ENCODE assay signal across 17 mouse cellular contexts in the genomic region with DNA sequence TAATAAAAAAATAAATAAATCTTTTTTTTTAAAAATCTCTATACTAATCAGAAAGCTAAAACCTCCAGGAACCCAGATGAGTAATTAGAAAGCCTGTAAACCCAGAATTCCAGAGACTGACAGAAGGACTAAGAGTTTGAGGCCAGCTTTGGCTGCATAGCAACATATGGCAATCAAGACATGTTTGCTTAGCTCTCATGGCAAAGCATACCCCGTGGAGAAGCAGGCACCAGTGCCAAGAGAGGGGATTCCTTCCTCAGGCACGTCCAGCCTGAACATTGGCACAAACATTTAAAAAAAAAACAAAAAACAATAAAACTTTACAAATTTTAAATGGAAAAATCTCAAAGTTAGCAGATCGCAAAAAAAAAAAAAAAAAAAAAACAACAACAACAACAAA. TPM values are rescaled to one million over a fixed set of nuclear protein-coding genes. Genes with fewer than 3 reads are reported as not detected.
A peak's percentile ranks its signal among the peaks of the same experiment; 100 is the strongest.
DNase-seq lines count a peak whose midpoint lies in the region; ATAC-seq and TF ChIP-seq lines count a peak whose summit lies in the region.
"Had no signal": no experiment of that assay in that cellular context is flagged by ENCODE, and none has a peak within 500 bp of the region (broad histone marks: within the 10 kb centered on the region; RNA-seq: fewer than 3 reads in every experiment).

No protein-coding gene starts in this region.

- peak; percentile 34 for DNase-seq in forebrain, embryonic 14.5 days (ENCODE audit: low spot score)
- DNase-seq in left cerebral cortex, postnatal 4 days: peak; percentile 70
- no peak for DNase-seq in left cerebral cortex, adult 2 months (ENCODE audit: extremely low spot score in 1 of 2, low spot score in 2 of 2)
- peak; percentile 53 for DNase-seq in brain, embryonic 14.5 days (ENCODE audit: low read depth)
- DNase-seq: adrenal gland, adult 2 months; adrenal gland, postnatal 10 days; adrenal gland, postnatal 25 days; cerebellum, adult 11-12 months; cerebellum, adult 2 months; cerebellum, adult 9-10 months; forebrain, postnatal 0 days had no signal

- no peaks in the 10 kb centered on the region for H3K27me3 ChIP-seq in forebrain, embryonic 14.5 days (replicated peaks; ENCODE audit: control insufficient read depth, insufficient read depth, low read length)
- H3K27me3 ChIP-seq in forebrain, embryonic 15.5 days: no peaks in the 10 kb centered on the region
- no peaks in the 10 kb centered on the region for H3K27me3 ChIP-seq in kidney, embryonic 14.5 days (ENCODE audit: control insufficient read depth, insufficient read depth, low read length)
- H3K27me3 ChIP-seq: embryonic facial prominence, embryonic 12.5 days; forebrain, embryonic 13.5 days had no signal

- no peaks in the 10 kb centered on the region for H3K36me3 ChIP-seq in forebrain, embryonic 14.5 days (ENCODE audit: control insufficient read depth, insufficient read depth, low read length)
- H3K36me3 ChIP-seq in forebrain, embryonic 15.5 days: no peaks in the 10 kb centered on the region
- no peaks in the 10 kb centered on the region for H3K36me3 ChIP-seq in kidney, embryonic 14.5 days (ENCODE audit: control insufficient read depth, insufficient read depth, low read length)
- H3K36me3 ChIP-seq: embryonic facial prominence, embryonic 10.5 days; embryonic facial prominence, embryonic 12.5 days had no signal

- intact Hi-C loops in left cerebral cortex, postnatal 4 days (cut with DNase I): no loop called here
- intact Hi-C loops in left cerebral cortex, adult 2 months (cut with DNase I): no loop called here

- no peak for ATAC-seq in forebrain, embryonic 14.5 days
- ATAC-seq in forebrain, embryonic 15.5 days (replicated peaks): no peak
- ATAC-seq in kidney, embryonic 14.5 days (ENCODE audit: low FRiP score, low TSS enrichment): no peak
- ATAC-seq: forebrain, embryonic 13.5 days; forebrain, postnatal 0 days had no signal

- H3K4me2 ChIP-seq in forebrain, embryonic 14.5 days (ENCODE audit: low read length): no peak overlapping the region
- H3K4me2 ChIP-seq in forebrain, embryonic 15.5 days (replicated peaks): no peak overlapping the region
- H3K4me2 ChIP-seq in kidney, embryonic 14.5 days (replicated peaks; ENCODE audit: low read depth, low read length): no peak overlapping the region
- H3K4me2 ChIP-seq: embryonic facial prominence, embryonic 12.5 days; forebrain, embryonic 13.5 days had no signal

- TF ChIP-seq CTCF in left cerebral cortex, adult 2 months (IDR thresholded peaks at IDR 0.05): no peak
- TF ChIP-seq CTCF in brain, embryonic 14.5 days (IDR thresholded peaks at IDR 0.05; ENCODE audit: borderline replicate concordance, extremely low read depth, insufficient read depth, insufficient read length): no peak

- no peak overlapping the region for H3K9ac ChIP-seq in forebrain, embryonic 14.5 days (ENCODE audit: low read length)
- H3K9ac ChIP-seq in forebrain, embryonic 15.5 days (replicated peaks): no peak overlapping the region
- no peak overlapping the region for H3K9ac ChIP-seq in kidney, embryonic 14.5 days (ENCODE audit: low read depth, low read length)
- H3K9ac ChIP-seq: embryonic facial prominence, embryonic 12.5 days; forebrain, embryonic 13.5 days; forebrain, postnatal 0 days had no signal

- no peaks in the 10 kb centered on the region for H3K4me1 ChIP-seq in forebrain, embryonic 14.5 days (ENCODE audit: control insufficient read depth, insufficient read depth, low read length)
- H3K4me1 ChIP-seq in forebrain, embryonic 15.5 days: peaks cover 6% of the 10 kb centered on the region
- H3K4me1 ChIP-seq in kidney, embryonic 14.5 days (ENCODE audit: control insufficient read depth, insufficient read depth, low read length): peaks cover 7% of the 10 kb centered on the region; the same call in 1 of the 2 replicates

- no peak overlapping the region for H3K27ac ChIP-seq in forebrain, embryonic 14.5 days (ENCODE audit: low read depth, low read length)
- H3K27ac ChIP-seq in forebrain, embryonic 15.5 days (replicated peaks): no peak overlapping the region
- H3K27ac ChIP-seq in left cerebral cortex, adult 2 months: no peak overlapping the region
- no peak overlapping the region for H3K27ac ChIP-seq in kidney, embryonic 14.5 days (ENCODE audit: low read depth, low read length)
- H3K27ac ChIP-seq: embryonic facial prominence, embryonic 10.5 days; embryonic facial prominence, embryonic 12.5 days; forebrain, embryonic 13.5 days had no signal

- no peak for TF ChIP-seq POLR2A in brain, embryonic 14.5 days (IDR thresholded peaks at IDR 0.05; ENCODE audit: borderline replicate concordance, extremely low read depth, insufficient read depth, insufficient read length, poor library complexity, severe bottlenecking)

- WGBS in forebrain, embryonic 14.5 days: 76% methylated on average over 3 of the region's 3 CpGs
- whole genome bisulfite sequencing in forebrain, embryonic 15.5 days: 63% methylated on average over 3 of the region's 3 CpGs
- 92% methylated on average over 3 of the region's 3 CpGs for WGBS in kidney, embryonic 14.5 days

- no peak overlapping the region for H3K4me3 ChIP-seq in forebrain, embryonic 14.5 days (ENCODE audit: low read depth, low read length)
- H3K4me3 ChIP-seq in forebrain, embryonic 15.5 days: no peak overlapping the region
- no peak overlapping the region for H3K4me3 ChIP-seq in left cerebral cortex, adult 2 months
- no peak overlapping the region for H3K4me3 ChIP-seq in kidney, embryonic 14.5 days (ENCODE audit: low read length)
- H3K4me3 ChIP-seq: embryonic facial prominence, embryonic 10.5 days; embryonic facial prominence, embryonic 12.5 days; forebrain, embryonic 13.5 days had no signal

- no peaks in the 10 kb centered on the region for H3K9me3 ChIP-seq in forebrain, embryonic 14.5 days (replicated peaks; ENCODE audit: control insufficient read depth, low read length)
- H3K9me3 ChIP-seq in forebrain, embryonic 15.5 days: no peaks in the 10 kb centered on the region
- no peaks in the 10 kb centered on the region for H3K9me3 ChIP-seq in kidney, embryonic 14.5 days (ENCODE audit: control insufficient read depth, low read length)
- H3K9me3 ChIP-seq: embryonic facial prominence, embryonic 10.5 days; embryonic facial prominence, embryonic 12.5 days; forebrain, embryonic 13.5 days had no signal

RNA-seq across cellular contexts. Expression of a gene that starts 4.9 kb away (rescaled TPM):
- polyA plus RNA-seq in forebrain, embryonic 14.5 days (2014; fragmentation: Nextera tagmentation; extraction: Ambion mirVana): 0.33 and 0.72 TPM in 2 replicates
- polyA plus RNA-seq in forebrain, embryonic 15.5 days (2015; fragmentation: Nextera tagmentation; extraction: Ambion mirVana): 1.0 and 1.2 TPM in 2 replicates
- total RNA-seq in left cerebral cortex, postnatal 4 days (2021): 10 to 100 TPM in 1 of 2 experiments, 1 to 10 TPM in 1; 8.3 to 10.1 TPM
- total RNA-seq in left cerebral cortex, adult 2 months (2021): 10 to 100 TPM; 43.1 to 51.7 TPM
- polyA plus RNA-seq in brain, embryonic 14.5 days (2012; rRNA removed): 2.1 and 3.2 TPM in 2 replicates
- 3.3 and 5.3 TPM in 2 replicates for polyA plus RNA-seq in kidney, embryonic 14.5 days (2014; fragmentation: Nextera tagmentation; extraction: Ambion mirVana)
- total RNA-seq: MEL had no signal

Comparison
In these comparisons a context has a peak if more than half of its experiments do, and no peak if none do; other contexts are left out.
1. DNase-seq: peak in forebrain, embryonic 14.5 days (single experiment), left cerebral cortex, postnatal 4 days (single experiment) and brain, embryonic 14.5 days (single experiment); none in left cerebral cortex, adult 2 months (0 of 2).